Mouse (Mus musculus): ENCODE measurements around the gene Slc6a2.

The Slc6a2 gene

GRCm38 (mm10) chr8:93038831-93039230 lies 79.0 kb downstream of the Slc6a2 start:
- DNase-seq: no peak

- DNase-seq: no peak
These were observed 80.4 kb downstream of the Slc6a2 start for GRCm38 (mm10) chr8:93040256-93040655.

- no peak for DNase-seq
These were observed 81.1 kb downstream of the Slc6a2 start for GRCm38 (mm10) chr8:93040776-93041567.

- no peak for DNase-seq
These were observed 83.2 kb downstream of the Slc6a2 start for GRCm38 (mm10) chr8:93043083-93043482.

GRCm38 (mm10) chr8:93048092-93048491 lies 88.2 kb downstream of the Slc6a2 start, which contains the start of gene Ces1a:
Gene Ces1a, minus strand, starts transcription at chr8:93048192.
- DNase-seq: no peak

- DNase-seq: no peak
These were observed 88.9 kb downstream of the Slc6a2 start for GRCm38 (mm10) chr8:93048510-93049416.

All from cerebellum, postnatal 25 days (tissue).